Mouse (Mus musculus): ENCODE measurements around the gene Lbp. TPM values are rescaled to one million over a fixed set of nuclear protein-coding genes. Genes with fewer than 3 reads are reported as not detected.

Lbp gene
- total and polyA plus RNA-seq, 2 experiments = 66.8 to 164 TPM

GRCm38 (mm10) chr2:158295700-158296099, 10.6 kb upstream of the Lbp start:
- Histone ChIP-seq H3K27ac (replicated peaks; ENCODE audit: insufficient read depth, low read depth, low read length) (no peak overlapping the region), H3K4me1 (ENCODE audit: control insufficient read depth, insufficient read depth, low read length) (no peaks in the 10 kb centered on the region), H3K9ac (ENCODE audit: low read depth, low read length) (no peak overlapping the region), H3K4me3 (ENCODE audit: insufficient read depth, low read depth, low read length) (no peak overlapping the region), H3K79me2 (ENCODE audit: control insufficient read depth, insufficient read depth, low read length) (no peaks in the 10 kb centered on the region), H3K36me3 (ENCODE audit: control insufficient read depth, insufficient read depth, low read length) (no peaks in the 10 kb centered on the region), H3K27me3 (ENCODE audit: control insufficient read depth, insufficient read depth, low read length) (no peaks in the 10 kb centered on the region)
- TF ChIP-seq POLR2A (IDR thresholded peaks at IDR 0.05; ENCODE audit: extremely low read depth, insufficient read depth, low read length) (no peak), CTCF (IDR thresholded peaks at IDR 0.05; ENCODE audit: low read depth, low read length) (no peak)
- no peak for DNase-seq (ENCODE audit: extremely low read depth, low read depth, low spot score)
- 80% methylated on average over 9 of the region's 9 CpGs for WGBS

DNA sequence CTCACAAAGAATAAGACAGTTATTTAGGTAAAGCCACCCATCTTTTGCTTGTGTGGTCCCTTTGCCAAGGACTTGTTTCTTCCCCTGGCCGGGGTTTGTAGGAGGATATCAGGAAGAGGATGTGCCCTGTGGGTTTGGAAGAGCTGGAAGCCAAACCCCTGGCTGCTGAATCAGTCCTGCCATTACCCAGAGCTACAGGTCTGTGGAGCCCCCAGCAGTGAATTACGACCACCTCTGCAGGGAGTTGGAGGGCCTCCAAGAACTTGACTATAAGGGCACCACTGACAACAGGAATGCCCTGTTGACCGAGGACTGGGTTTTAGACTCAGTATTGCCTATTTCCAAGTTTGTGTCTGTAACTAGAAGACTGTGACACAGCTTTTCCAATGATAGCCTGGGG, 7.1 kb upstream of the Lbp start:
- no peak for DNase-seq (ENCODE audit: extremely low read depth, low read depth, low spot score)
- no peak overlapping the region for H3K9ac ChIP-seq (ENCODE audit: low read depth, low read length)
- H3K36me3 ChIP-seq (ENCODE audit: control insufficient read depth, insufficient read depth, low read length) = no peaks in the 10 kb centered on the region
- WGBS = 88% methylated on average over 3 of the region's 3 CpGs
- no peaks in the 10 kb centered on the region for H3K79me2 ChIP-seq (ENCODE audit: control insufficient read depth, insufficient read depth, low read length)
- no peak overlapping the region for H3K27ac ChIP-seq (replicated peaks; ENCODE audit: insufficient read depth, low read depth, low read length)
- TF ChIP-seq CTCF (IDR thresholded peaks at IDR 0.05; ENCODE audit: low read depth, low read length) (no peak), POLR2A (IDR thresholded peaks at IDR 0.05; ENCODE audit: extremely low read depth, insufficient read depth, low read length) (no peak)
- H3K4me3 ChIP-seq (ENCODE audit: insufficient read depth, low read depth, low read length) = no peak overlapping the region
- peaks cover 3% of the 10 kb centered on the region; the same call in 1 of the 2 replicates for H3K4me1 ChIP-seq (ENCODE audit: control insufficient read depth, insufficient read depth, low read length)
- H3K27me3 ChIP-seq (ENCODE audit: control insufficient read depth, insufficient read depth, low read length) = no peaks in the 10 kb centered on the region

- 88% methylated on average over 4 of the region's 4 CpGs for WGBS
- no peaks in the 10 kb centered on the region for H3K79me2 ChIP-seq (ENCODE audit: control insufficient read depth, insufficient read depth, low read length)
These were observed 6.6 kb upstream of the Lbp start for GRCm38 (mm10) chr2:158299731-158300130.

GRCm38 (mm10) chr2:158302807-158303206, 3.5 kb upstream of the Lbp start:
- H3K9ac ChIP-seq (ENCODE audit: low read depth, low read length) = no peak overlapping the region
- no peak overlapping the region for H3K4me3 ChIP-seq (ENCODE audit: insufficient read depth, low read depth, low read length)
- H3K4me1 ChIP-seq (ENCODE audit: control insufficient read depth, insufficient read depth, low read length) = peaks cover 13% of the 10 kb centered on the region
- TF ChIP-seq CTCF (IDR thresholded peaks at IDR 0.05; ENCODE audit: low read depth, low read length) (no peak), POLR2A (IDR thresholded peaks at IDR 0.05; ENCODE audit: extremely low read depth, insufficient read depth, low read length) (no peak)
- no peak overlapping the region for H3K27ac ChIP-seq (replicated peaks; ENCODE audit: insufficient read depth, low read depth, low read length)
- peak; percentile 97 for DNase-seq (ENCODE audit: extremely low read depth, low read depth, low spot score)
- 24% methylated on average over 3 of the region's 3 CpGs for WGBS
- no peaks in the 10 kb centered on the region for H3K36me3 ChIP-seq (ENCODE audit: control insufficient read depth, insufficient read depth, low read length)
- no peaks in the 10 kb centered on the region for H3K27me3 ChIP-seq (ENCODE audit: control insufficient read depth, insufficient read depth, low read length)
- H3K79me2 ChIP-seq (ENCODE audit: control insufficient read depth, insufficient read depth, low read length) = no peaks in the 10 kb centered on the region

More at GRCm38 (mm10) chr2:158299731-158300130, 6.6 kb upstream of the Lbp start:
- DNase-seq (ENCODE audit: extremely low read depth, low read depth, low spot score) = no peak
- H3K4me3 ChIP-seq (ENCODE audit: insufficient read depth, low read depth, low read length) = no peak overlapping the region
- TF ChIP-seq CTCF (IDR thresholded peaks at IDR 0.05; ENCODE audit: low read depth, low read length) (no peak), POLR2A (IDR thresholded peaks at IDR 0.05; ENCODE audit: extremely low read depth, insufficient read depth, low read length) (no peak)
- no peak overlapping the region for H3K9ac ChIP-seq (ENCODE audit: low read depth, low read length)
- peaks cover 3% of the 10 kb centered on the region; the same call in 1 of the 2 replicates for H3K4me1 ChIP-seq (ENCODE audit: control insufficient read depth, insufficient read depth, low read length)
- no peaks in the 10 kb centered on the region for H3K36me3 ChIP-seq (ENCODE audit: control insufficient read depth, insufficient read depth, low read length)
- no peaks in the 10 kb centered on the region for H3K27me3 ChIP-seq (ENCODE audit: control insufficient read depth, insufficient read depth, low read length)
- no peak overlapping the region for H3K27ac ChIP-seq (replicated peaks; ENCODE audit: insufficient read depth, low read depth, low read length)

- Histone ChIP-seq H3K27ac (replicated peaks; ENCODE audit: insufficient read depth, low read depth, low read length) (peak overlapping the region; percentile 94), H3K79me2 (ENCODE audit: control insufficient read depth, insufficient read depth, low read length) (no peaks in the 10 kb centered on the region), H3K9ac (ENCODE audit: low read depth, low read length) (peak overlapping the region; percentile 78), H3K4me1 (ENCODE audit: control insufficient read depth, insufficient read depth, low read length) (peaks cover 18% of the 10 kb centered on the region), H3K36me3 (ENCODE audit: control insufficient read depth, insufficient read depth, low read length) (no peaks in the 10 kb centered on the region), H3K4me3 (ENCODE audit: insufficient read depth, low read depth, low read length) (peak overlapping the region; percentile 70), H3K27me3 (ENCODE audit: control insufficient read depth, insufficient read depth, low read length) (no peaks in the 10 kb centered on the region)
- 5% methylated on average over 6 of the region's 6 CpGs for WGBS
- DNase-seq (ENCODE audit: extremely low read depth, low read depth, low spot score) = peak; percentile 86
- TF ChIP-seq POLR2A (IDR thresholded peaks at IDR 0.05; ENCODE audit: extremely low read depth, insufficient read depth, low read length) (no peak), CTCF (IDR thresholded peaks at IDR 0.05; ENCODE audit: low read depth, low read length) (no peak)
These were observed 380 bp downstream of the Lbp start for GRCm38 (mm10) chr2:158306696-158307049.

DNA sequence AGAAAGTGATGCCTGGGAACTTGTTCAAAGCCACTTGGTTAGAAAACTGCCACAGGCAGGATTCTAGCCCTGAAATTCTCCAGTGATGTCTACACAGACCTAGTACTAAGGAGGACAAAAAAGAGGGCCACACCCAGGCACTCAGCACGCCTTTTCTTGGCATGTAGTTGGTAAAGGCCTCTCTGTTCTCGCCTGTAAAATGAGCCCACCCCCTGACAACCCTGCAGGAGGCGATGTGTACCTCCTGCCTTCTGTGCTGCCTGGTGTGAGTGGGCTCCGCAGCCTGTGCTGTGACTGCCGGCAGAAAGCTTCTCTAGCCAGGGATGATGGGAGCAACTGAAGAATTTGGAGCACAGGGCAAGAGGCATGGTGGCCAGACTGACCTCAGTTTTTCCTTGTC, 2.0 kb downstream of the Lbp start:
- H3K27ac ChIP-seq (replicated peaks; ENCODE audit: insufficient read depth, low read depth, low read length) = no peak overlapping the region
- TF ChIP-seq POLR2A (IDR thresholded peaks at IDR 0.05; ENCODE audit: extremely low read depth, insufficient read depth, low read length) = no peak
- no peak for TF ChIP-seq CTCF (IDR thresholded peaks at IDR 0.05; ENCODE audit: low read depth, low read length)
- 0 out of 2 replicates have a peak overlapping the region, but pooled peaks have one; percentile 5 for H3K9ac ChIP-seq (ENCODE audit: low read depth, low read length)
- no peak overlapping the region for H3K4me3 ChIP-seq (ENCODE audit: insufficient read depth, low read depth, low read length)
- no peaks in the 10 kb centered on the region for H3K27me3 ChIP-seq (ENCODE audit: control insufficient read depth, insufficient read depth, low read length)
- no peak for DNase-seq (ENCODE audit: extremely low read depth, low read depth, low spot score)
- peaks cover 16% of the 10 kb centered on the region for H3K4me1 ChIP-seq (ENCODE audit: control insufficient read depth, insufficient read depth, low read length)
- no peaks in the 10 kb centered on the region for H3K36me3 ChIP-seq (ENCODE audit: control insufficient read depth, insufficient read depth, low read length)
- no peaks in the 10 kb centered on the region for H3K79me2 ChIP-seq (ENCODE audit: control insufficient read depth, insufficient read depth, low read length)
- 64% methylated on average over 5 of the region's 5 CpGs for WGBS
